Mouse (Mus musculus) adrenal gland, postnatal 36 days (tissue): ENCODE measurements around the gene Olfr901. TPM values are rescaled to one million over a fixed set of nuclear protein-coding genes. Genes with fewer than 3 reads are reported as not detected.
"Not testable (repeated sequence)": the region's sequence is repeated elsewhere in the genome, so short reads cannot be mapped to it uniquely, and the experiment has no call there.

Experiments used
- DNase-seq, 2 experiments: peaks; one replicate each; pipeline ENCODE4 v3.0.0; 2021; ENCODE audit warnings: mixed read lengths in 1 of 2
- long read RNA-seq, 2 experiments: library from polyadenylated mRNA; stranded (forward); transcript quantifications; one replicate each; pipeline ENCODE4 v2.0.0; 2021; ENCODE audit warnings: borderline sequencing depth in 2 of 2
- total RNA-seq, 2 experiments: library from RNA; stranded (reverse); gene quantifications; 2 replicates each; pipeline ENCODE4 v1.2.3; 2021

Gene Olfr901
- not detected for total RNA-seq
- long read RNA-seq, experiment 1: 0 reads
- long read RNA-seq, experiment 2: 0 reads

DNA sequence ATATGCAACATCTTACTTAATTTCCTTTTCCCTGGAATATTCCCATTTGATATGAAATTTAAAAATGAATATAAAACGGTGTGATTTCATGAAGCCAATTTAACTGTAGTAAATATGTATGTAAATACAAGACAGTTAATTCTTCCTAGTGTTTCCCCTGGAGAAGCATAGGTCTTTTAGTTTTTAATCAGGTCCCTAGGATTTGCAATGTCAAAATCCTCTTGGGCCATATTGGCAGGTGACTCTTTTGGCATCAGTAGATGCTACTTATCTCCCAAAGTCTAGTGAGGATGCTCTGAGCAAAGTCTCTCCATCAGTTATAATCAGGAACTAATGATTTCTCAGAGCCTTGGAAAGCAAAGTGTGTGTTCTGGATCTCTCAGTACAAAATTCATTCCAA, at the start of gene Olfr901:
Gene Olfr901, plus strand, starts transcription at position 301 of the 400 bp plus-strand sequence.
- no peak for DNase-seq

- DNase-seq: no peak
Observed at GRCm38 (mm10) chr9:38401398-38401797, 27.9 kb upstream of the Olfr901 start, which contains the start of gene Olfr147. Gene Olfr147 (plus strand): TSS chr9:38401698.

- DNase-seq: not testable (repeated sequence)
Observed at GRCm38 (mm10) chr9:38407502-38407901, 21.8 kb upstream of the Olfr901 start.

GRCm38 (mm10) chr9:38413502-38413901, 15.8 kb upstream of the Olfr901 start:
- DNase-seq: not testable (repeated sequence)

- no peak for DNase-seq
Observed at GRCm38 (mm10) chr9:38423801-38424200, 5.5 kb upstream of the Olfr901 start.

- no peak for DNase-seq
Observed at GRCm38 (mm10) chr9:38427026-38427425, 2.2 kb upstream of the Olfr901 start.

DNA sequence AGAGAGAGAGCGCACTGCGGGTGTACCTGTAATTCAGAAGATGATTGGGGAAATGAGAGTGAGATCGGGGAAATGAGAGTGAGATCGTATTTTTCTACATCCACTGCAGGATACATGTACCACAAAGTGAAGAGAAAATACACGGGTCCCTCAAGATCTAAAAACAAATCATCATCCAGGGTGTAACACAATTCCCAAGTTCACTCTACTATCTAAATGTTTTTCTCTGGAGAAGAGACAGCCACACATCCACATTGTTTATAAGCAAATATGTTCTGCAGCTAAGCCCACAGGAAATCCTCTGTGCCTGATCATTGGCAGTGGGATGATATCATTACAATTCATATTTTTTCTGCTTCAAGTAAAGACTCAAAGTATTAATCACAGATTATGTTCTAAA, 18.1 kb downstream of the Olfr901 start, which contains the start of gene Olfr902:
Gene Olfr902, plus strand, starts transcription at position 301 of the 400 bp plus-strand sequence.
- no peak for DNase-seq

DNA sequence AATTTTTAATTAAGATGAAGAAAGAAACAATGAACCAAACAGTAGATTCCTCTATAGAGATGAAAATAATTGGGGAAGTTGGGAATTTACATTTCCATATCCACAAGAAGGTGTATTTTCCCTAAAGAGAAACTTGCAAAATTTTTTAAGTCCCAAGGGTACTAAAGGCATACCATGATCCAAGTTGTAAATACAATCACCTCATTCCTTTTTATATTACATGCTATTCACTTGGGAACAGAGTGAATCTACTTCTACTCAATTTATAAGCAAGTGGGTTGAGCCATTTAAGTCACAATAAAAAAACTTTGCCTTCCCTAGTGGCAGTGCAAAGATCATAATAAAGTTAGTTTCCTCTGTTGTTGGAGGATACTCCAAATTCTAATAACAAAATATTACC, 33.6 kb downstream of the Olfr901 start, which contains the start of gene Olfr904:
Gene Olfr904, plus strand, starts transcription at position 301 of the 400 bp plus-strand sequence.
- DNase-seq: no peak

DNA sequence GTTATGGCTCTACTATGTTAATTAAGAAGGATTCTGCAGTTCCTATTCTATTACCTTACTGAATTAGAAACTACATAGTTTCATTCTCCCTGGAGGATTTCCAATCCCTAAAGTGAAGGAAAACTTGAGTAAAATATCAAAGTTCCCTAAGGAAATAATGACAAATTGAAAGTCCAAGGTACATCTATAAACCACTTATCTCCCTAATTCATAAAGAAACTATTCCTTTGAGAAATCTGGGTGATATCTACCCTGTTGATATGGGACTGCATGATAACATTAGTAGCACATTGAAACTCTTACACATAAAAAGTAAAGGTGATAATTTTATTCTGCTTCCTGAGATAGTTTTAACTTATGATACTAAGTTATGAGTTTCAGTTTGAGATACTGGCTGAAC, 41.6 kb downstream of the Olfr901 start, which contains the start of gene Olfr905:
Gene Olfr905, plus strand, starts transcription at position 301 of the 400 bp plus-strand sequence.
- no peak for DNase-seq

Other genes starting within 250 kb of the Olfr901 start
- not detected for gene Olfr891, start 248.6 kb upstream of the Olfr901 start, total RNA-seq
- gene Olfr893, start 221.1 kb upstream of the Olfr901 start, total RNA-seq: not detected
- not detected for gene Olfr894, start 211.4 kb upstream of the Olfr901 start, total RNA-seq
- not detected for gene Olfr143, start 176.7 kb upstream of the Olfr901 start, total RNA-seq
- gene Olfr895, start 161.6 kb upstream of the Olfr901 start, total RNA-seq: not detected
- not detected for gene Olfr896-ps1, start 138.3 kb upstream of the Olfr901 start, total RNA-seq
- not detected for gene Olfr25, start 100.4 kb upstream of the Olfr901 start, total RNA-seq
- not detected for gene Olfr898, start 81.0 kb upstream of the Olfr901 start, total RNA-seq
- gene Olfr250, start 62.6 kb upstream of the Olfr901 start, total RNA-seq: not detected
- not detected for gene Olfr251, start 52.4 kb upstream of the Olfr901 start, total RNA-seq
- not detected for gene Olfr147, start 27.8 kb upstream of the Olfr901 start, total RNA-seq
- gene Olfr902, start 18.2 kb downstream of the Olfr901 start, total RNA-seq: not detected
- not detected for gene Olfr904, start 33.7 kb downstream of the Olfr901 start, total RNA-seq
- gene Olfr905, start 41.7 kb downstream of the Olfr901 start, total RNA-seq: under 1 TPM in 1 of 2 experiments, not detected in 1; 0.13 TPM
- not detected for gene Olfr906, start 57.6 kb downstream of the Olfr901 start, total RNA-seq
- not detected for gene Olfr907, start 66.3 kb downstream of the Olfr901 start, total RNA-seq
- gene Olfr911-ps1, start 92.1 kb downstream of the Olfr901 start, total RNA-seq: not detected
- not detected for gene Olfr910, start 108.4 kb downstream of the Olfr901 start, total RNA-seq
- gene Olfr912, start 150.7 kb downstream of the Olfr901 start, total RNA-seq: not detected
- not detected for gene Olfr913, start 163.3 kb downstream of the Olfr901 start, total RNA-seq
- gene Olfr914, start 175.6 kb downstream of the Olfr901 start, total RNA-seq: not detected
- gene Olfr916, start 230.4 kb downstream of the Olfr901 start, total RNA-seq: not detected
- not detected for gene Olfr917, start 236.4 kb downstream of the Olfr901 start, total RNA-seq
- gene Olfr918, start 245.1 kb downstream of the Olfr901 start, total RNA-seq: not detected